In the genomic region with DNA sequence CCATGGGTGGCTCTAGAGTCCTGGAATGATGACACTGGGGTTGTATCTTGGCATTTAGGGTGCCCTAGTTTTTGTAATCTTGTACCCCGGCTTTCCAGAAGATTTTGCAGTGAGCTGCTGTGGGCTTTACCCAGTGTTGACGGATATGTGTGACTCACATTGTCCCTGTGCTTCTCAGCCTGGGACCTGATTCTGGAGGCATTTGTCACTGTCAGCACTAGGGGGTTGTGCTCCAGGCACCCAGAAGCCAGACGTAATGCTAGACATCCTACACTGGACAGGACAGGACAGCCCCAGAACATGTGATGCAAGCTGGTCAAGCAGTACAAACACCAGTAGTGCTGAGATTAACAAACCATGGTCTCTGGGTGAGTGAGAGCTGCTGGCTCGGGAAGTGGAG, we compare ENCODE assay signal across 20 mouse cellular contexts.
A peak's percentile ranks its signal among the peaks of the same experiment; 100 is the strongest.
DNase-seq lines count a peak whose midpoint lies in the region; ATAC-seq and TF ChIP-seq lines count a peak whose summit lies in the region.
"Had no signal": no experiment of that assay in that cellular context is flagged by ENCODE, and none has a peak within 500 bp of the region (broad histone marks: within the 10 kb centered on the region; RNA-seq: fewer than 3 reads in every experiment).

No protein-coding gene starts in this region.

- 0 out of 2 replicates have a peak overlapping the region, but pooled peaks have one; percentile 29 for H3K9ac ChIP-seq in heart, embryonic 13.5 days
- no peak overlapping the region for H3K9ac ChIP-seq in liver, postnatal 0 days (replicated peaks)
- no peak overlapping the region for H3K9ac ChIP-seq in liver, embryonic 11.5 days (ENCODE audit: low read depth, low read length)
- H3K9ac ChIP-seq: forebrain, embryonic 13.5 days; forebrain, postnatal 0 days; hindbrain, embryonic 15.5 days had no signal

- no peak overlapping the region for H3K27ac ChIP-seq in heart, embryonic 13.5 days (replicated peaks)
- no peak overlapping the region for H3K27ac ChIP-seq in liver, postnatal 0 days (ENCODE audit: low read depth)
- no peak overlapping the region for H3K27ac ChIP-seq in liver, embryonic 11.5 days (ENCODE audit: low read depth, low read length)
- H3K27ac ChIP-seq: embryonic facial prominence, embryonic 10.5 days; forebrain, embryonic 13.5 days; hindbrain, embryonic 15.5 days had no signal

- DNase-seq in adrenal gland, postnatal 14 days = peak; percentile 39
- DNase-seq in adrenal gland, adult 8-10 months = no peak
- DNase-seq in heart, adult 18-20 months = no peak
- no peak for DNase-seq in liver, postnatal 0 days
- no peak for DNase-seq in liver, embryonic 11.5 days (ENCODE audit: low spot score)
- peak; percentile 58 for DNase-seq in brain, adult 2 months (ENCODE audit: low read depth, low spot score)
- no peak for DNase-seq in ovary, postnatal 10 days (ENCODE audit: low spot score)
- DNase-seq: cerebellum, adult 2 months; cerebellum, postnatal 10 days; forebrain, postnatal 0 days; gastrocnemius, postnatal 36 days; heart, adult 11 months; heart, postnatal 36 days; kidney, adult 11 months; kidney, adult 9 months had no signal

- 0 out of 2 replicates have a peak overlapping the region, but pooled peaks have one; percentile 9 for H3K4me2 ChIP-seq in heart, embryonic 13.5 days
- no peak overlapping the region for H3K4me2 ChIP-seq in liver, postnatal 0 days (ENCODE audit: low read depth, low read length)
- no peak overlapping the region for H3K4me2 ChIP-seq in liver, embryonic 11.5 days
- H3K4me2 ChIP-seq: forebrain, embryonic 13.5 days; hindbrain, embryonic 15.5 days had no signal

- TF ChIP-seq EP300 in liver, postnatal 0 days (IDR thresholded peaks at IDR 0.05; ENCODE audit: low read depth) = no peak

- no peak overlapping the region for H3K4me3 ChIP-seq in heart, embryonic 13.5 days
- H3K4me3 ChIP-seq in liver, postnatal 0 days (ENCODE audit: low read depth, low read length) = no peak overlapping the region
- no peak overlapping the region for H3K4me3 ChIP-seq in liver, embryonic 11.5 days (ENCODE audit: low read depth, low read length)
- H3K4me3 ChIP-seq: embryonic facial prominence, embryonic 10.5 days; forebrain, embryonic 13.5 days; hindbrain, embryonic 15.5 days had no signal

- peaks cover 6% of the 10 kb centered on the region for H3K36me3 ChIP-seq in heart, embryonic 13.5 days
- H3K36me3 ChIP-seq in liver, postnatal 0 days (replicated peaks; ENCODE audit: insufficient read depth, low read length) = no peaks in the 10 kb centered on the region
- no peaks in the 10 kb centered on the region for H3K36me3 ChIP-seq in liver, embryonic 11.5 days (ENCODE audit: control insufficient read depth, insufficient read depth, low read length)

- H3K9me3 ChIP-seq in heart, embryonic 13.5 days = no peaks in the 10 kb centered on the region
- H3K9me3 ChIP-seq in liver, postnatal 0 days (ENCODE audit: low read length) = no peaks in the 10 kb centered on the region
- H3K9me3 ChIP-seq in liver, embryonic 11.5 days (ENCODE audit: control insufficient read depth, low read length) = no peaks in the 10 kb centered on the region
- H3K9me3 ChIP-seq: embryonic facial prominence, embryonic 10.5 days; forebrain, embryonic 13.5 days; hindbrain, embryonic 15.5 days had no signal

- H3K4me1 ChIP-seq in heart, embryonic 13.5 days = peaks cover 38% of the 10 kb centered on the region
- H3K4me1 ChIP-seq in liver, postnatal 0 days (ENCODE audit: insufficient read depth) = no peaks in the 10 kb centered on the region
- no peaks in the 10 kb centered on the region for H3K4me1 ChIP-seq in liver, embryonic 11.5 days (replicated peaks; ENCODE audit: control insufficient read depth, insufficient read depth, low read length)

- no peak for TF ChIP-seq CTCF in liver, postnatal 0 days (IDR thresholded peaks at IDR 0.05; ENCODE audit: low read depth)

- 38% methylated on average over 4 of the region's 4 CpGs for whole genome bisulfite sequencing in heart, embryonic 13.5 days
- 68% methylated on average over 4 of the region's 4 CpGs for WGBS in liver, postnatal 0 days (ENCODE audit: insufficient replicate concordance)
- WGBS in liver, embryonic 11.5 days = 64% methylated on average over 4 of the region's 4 CpGs

- H3K27me3 ChIP-seq in heart, embryonic 13.5 days (replicated peaks) = no peaks in the 10 kb centered on the region
- H3K27me3 ChIP-seq in liver, postnatal 0 days (ENCODE audit: insufficient read depth, low read length) = no peaks in the 10 kb centered on the region
- H3K27me3 ChIP-seq in liver, embryonic 11.5 days (replicated peaks; ENCODE audit: control insufficient read depth, insufficient read depth, low read length) = no peaks in the 10 kb centered on the region
- H3K27me3 ChIP-seq: CH12.LX; forebrain, embryonic 13.5 days; hindbrain, embryonic 15.5 days had no signal

- ATAC-seq in heart, embryonic 13.5 days (ENCODE audit: extremely low read depth, insufficient number of reproducible peaks, low FRiP score, low TSS enrichment) = 0 out of 2 replicates have a peak, but pooled peaks have one; percentile 34
- peak; percentile 13; the same call in 1 of the 2 replicates for ATAC-seq in liver, postnatal 0 days
- ATAC-seq in liver, embryonic 11.5 days (replicated peaks; ENCODE audit: low FRiP score) = no peak
- ATAC-seq: forebrain, embryonic 13.5 days; forebrain, postnatal 0 days had no signal

Comparison
In these comparisons a context has a peak if more than half of its experiments do, and no peak if none do; other contexts are left out.
1. DNase-seq: peak in adrenal gland, postnatal 14 days (single experiment) and brain, adult 2 months (single experiment); none in adrenal gland, adult 8-10 months (single experiment), heart, adult 18-20 months (0 of 2), liver, postnatal 0 days (single experiment), liver, embryonic 11.5 days (single experiment) and ovary, postnatal 10 days (single experiment).